Mouse (Mus musculus): Measurements from ENCODE around the gene Lyve1.
"Not testable (repeated sequence)": the region's sequence is repeated elsewhere in the genome, so short reads cannot be mapped to it uniquely, and the experiment has no call there.

Lyve1 gene

DNA sequence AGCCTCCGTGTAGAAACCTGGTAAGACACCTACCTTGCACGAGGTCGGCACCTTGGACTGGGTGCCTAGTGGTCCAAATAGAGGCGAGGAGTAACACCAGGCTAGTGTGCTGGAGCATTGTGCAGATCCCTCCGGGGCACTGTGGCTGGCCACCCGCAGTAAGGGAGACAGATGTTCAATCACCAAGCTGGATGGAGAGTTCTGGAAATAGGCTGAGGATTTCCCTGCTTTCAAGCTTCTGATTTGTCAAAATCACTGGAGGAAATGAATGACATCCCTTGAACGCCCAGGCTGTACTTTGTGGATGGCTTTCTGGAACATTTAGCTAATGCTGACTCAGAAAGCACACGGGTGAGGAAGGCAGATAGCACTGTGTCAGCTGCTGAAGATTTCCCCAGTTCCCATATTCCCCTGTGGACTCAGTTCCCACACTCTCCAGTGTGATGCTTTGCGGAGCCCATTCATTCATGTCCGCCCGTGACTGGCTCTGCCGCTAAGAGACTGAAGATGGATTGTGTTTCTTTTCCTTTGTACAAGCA lies at the start of gene Lyve1:
TSS of gene Lyve1 (minus strand) at position 489 of the 539 bp plus-strand sequence.
- DNase-seq (ENCODE audit: low spot score in 2 of 2), result no peak

GRCm38 (mm10) chr7:110908209-110909144 lies 45.4 kb upstream of the Lyve1 start:
- DNase-seq (ENCODE audit: low spot score in 2 of 2), result peak; percentile 48 to 51

GRCm38 (mm10) chr7:110906566-110906965 lies 43.5 kb upstream of the Lyve1 start:
- no peak for DNase-seq (ENCODE audit: low spot score in 2 of 2)

GRCm38 (mm10) chr7:110903226-110903625 lies 40.2 kb upstream of the Lyve1 start:
- peak in 1 of 2 experiments; percentile 12 for DNase-seq (ENCODE audit: low spot score in 2 of 2)

- no peak for DNase-seq (ENCODE audit: low spot score in 2 of 2)
Measured at GRCm38 (mm10) chr7:110897202-110897601, 34.2 kb upstream of the Lyve1 start.

GRCm38 (mm10) chr7:110896453-110896852 lies 33.4 kb upstream of the Lyve1 start:
- DNase-seq (ENCODE audit: low spot score in 2 of 2), result no peak

DNA sequence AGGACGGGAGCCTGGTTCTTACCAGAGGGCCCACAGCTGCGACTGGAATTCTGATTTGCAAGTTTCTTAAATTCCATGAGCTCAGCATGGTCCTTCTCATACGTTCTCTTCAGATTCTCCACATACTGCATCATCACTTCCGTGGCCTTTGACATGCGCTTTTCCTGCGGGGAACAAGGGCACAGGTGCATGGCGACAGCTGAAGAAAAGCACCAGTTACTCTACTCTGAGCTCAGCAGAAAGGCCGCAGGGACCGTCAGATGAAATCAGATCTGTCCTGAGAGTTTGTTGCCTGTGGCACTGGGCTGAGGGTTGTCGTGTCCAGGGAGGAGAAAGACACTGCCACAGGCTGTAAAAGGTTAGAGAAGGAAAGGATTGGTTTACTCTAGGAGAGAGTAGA lies 32.7 kb upstream of the Lyve1 start:
- DNase-seq (ENCODE audit: low spot score in 2 of 2), result not testable (repeated sequence)

DNA sequence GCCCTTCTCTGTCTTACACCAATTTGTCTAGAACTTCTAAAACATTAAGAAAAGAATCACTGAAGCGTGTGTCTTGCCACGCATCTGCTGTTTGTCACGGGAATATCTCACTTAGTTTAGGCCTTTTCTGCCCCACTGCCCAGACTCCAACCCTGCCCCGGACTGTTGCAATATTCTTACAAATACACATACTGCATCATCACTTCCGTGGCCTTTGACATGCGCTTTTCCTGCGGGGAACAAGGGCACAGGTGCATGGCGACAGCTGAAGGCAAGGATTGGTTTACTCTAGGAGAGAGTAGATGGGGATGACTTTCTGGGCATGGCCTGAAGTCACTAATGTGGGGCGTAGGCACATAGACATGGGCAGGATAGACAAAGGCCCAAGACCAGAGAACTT lies 31.6 kb upstream of the Lyve1 start:
- DNase-seq (ENCODE audit: low spot score in 2 of 2), result no peak

DNA sequence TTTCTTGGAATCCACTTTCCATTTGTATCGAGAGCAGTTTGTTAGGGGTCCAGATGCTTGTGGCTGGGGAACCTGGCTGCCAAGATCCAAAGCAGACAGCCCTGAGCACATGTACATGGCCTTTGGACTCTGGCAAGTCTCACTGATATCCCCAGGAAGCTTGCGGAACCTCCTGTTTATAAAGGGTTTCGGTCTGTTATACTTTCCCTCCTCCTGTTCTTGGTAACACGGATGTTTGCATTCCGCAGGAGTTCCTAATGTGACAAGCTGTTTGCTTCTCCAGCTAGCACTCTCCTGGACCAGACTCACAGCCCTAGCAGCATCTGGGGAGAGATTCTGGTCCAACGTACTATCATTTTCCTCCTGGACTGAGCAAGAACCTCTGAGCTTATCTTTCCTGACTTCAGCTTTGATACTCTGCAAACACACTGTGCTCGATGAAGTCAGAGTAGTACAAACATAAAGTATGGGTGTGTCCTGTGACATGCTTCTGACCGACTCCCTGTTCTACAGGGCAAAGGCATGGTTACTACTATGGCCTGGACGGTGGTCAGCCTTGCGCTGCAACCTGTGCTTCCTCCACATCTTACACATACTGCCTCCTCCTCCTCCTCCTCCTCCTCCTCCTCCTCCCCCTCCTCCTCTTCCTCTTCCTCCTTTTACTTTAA lies 31.0 kb upstream of the Lyve1 start:
- no peak for DNase-seq (ENCODE audit: low spot score in 2 of 2)

DNA sequence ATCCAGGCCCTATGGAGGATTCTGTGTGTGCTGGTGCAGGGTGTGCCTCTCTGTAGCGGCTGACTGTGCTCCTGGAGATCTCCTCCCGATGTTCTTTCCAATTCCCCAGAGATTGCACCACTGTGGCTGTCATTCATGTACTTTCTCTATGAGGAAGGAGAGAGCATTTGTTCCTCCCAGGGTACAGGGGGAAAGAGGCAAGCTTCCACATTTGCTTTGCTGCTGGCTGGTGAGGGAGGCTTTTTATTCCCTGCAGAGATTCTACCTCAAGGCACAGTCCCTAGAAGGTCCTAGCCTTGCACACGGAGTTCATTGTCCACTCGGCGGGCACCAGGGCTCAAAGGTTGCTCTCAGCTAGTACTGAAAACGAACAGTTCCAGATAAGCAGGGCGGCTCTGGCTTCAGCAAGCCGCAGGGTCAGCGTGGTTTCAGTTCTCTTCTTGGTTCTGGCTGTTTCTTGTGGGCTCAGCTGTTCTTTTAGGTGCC lies 28.5 kb upstream of the Lyve1 start:
- peak; percentile 43 to 56 for DNase-seq (ENCODE audit: low spot score in 2 of 2)

- DNase-seq (ENCODE audit: low spot score in 2 of 2), result no peak
Measured at GRCm38 (mm10) chr7:110881746-110882333, 18.8 kb upstream of the Lyve1 start.

DNA sequence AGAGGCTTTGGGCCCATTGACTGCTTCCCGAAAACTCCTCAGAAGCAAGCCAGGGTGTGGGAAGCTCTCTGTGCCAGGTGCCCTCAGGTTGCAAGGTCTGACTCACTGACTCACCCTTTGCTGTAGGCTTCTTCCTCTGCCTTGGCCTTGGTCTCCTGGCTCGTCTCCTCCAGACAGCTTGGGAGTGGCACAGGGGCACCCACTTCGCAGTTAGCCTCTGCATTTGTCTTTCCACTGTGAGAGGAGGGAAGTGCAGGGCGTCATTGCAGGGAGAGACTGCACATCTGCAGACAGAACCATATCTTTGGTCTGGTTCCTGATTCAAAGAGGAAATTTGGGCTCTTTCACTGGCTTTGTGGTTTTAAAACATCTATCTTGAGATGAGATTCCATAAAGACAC lies 15.0 kb upstream of the Lyve1 start:
- no peak for DNase-seq (ENCODE audit: low spot score in 2 of 2)

DNA sequence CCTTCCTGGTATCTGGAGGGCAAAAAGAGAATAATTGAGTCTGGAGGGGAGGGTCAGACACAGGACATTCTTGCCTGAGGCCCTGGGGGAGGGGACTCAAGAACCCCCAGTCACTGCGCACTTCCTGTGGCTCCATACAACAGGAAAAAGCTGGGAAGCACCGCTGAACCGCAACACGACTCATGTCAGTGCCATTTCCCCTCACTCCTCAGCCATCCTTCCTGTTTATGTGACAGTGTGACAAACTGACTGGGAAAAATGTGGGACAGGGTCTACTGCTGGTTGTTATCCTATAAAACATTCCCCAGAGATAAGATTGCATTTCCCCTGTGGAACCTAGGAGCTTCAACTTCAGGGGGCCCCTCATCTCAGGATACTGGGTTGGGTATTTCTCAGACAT lies 13.9 kb upstream of the Lyve1 start:
- no peak for DNase-seq (ENCODE audit: low spot score in 2 of 2)

GRCm38 (mm10) chr7:110868807-110869206 lies 5.8 kb upstream of the Lyve1 start:
- DNase-seq (ENCODE audit: low spot score in 2 of 2), result no peak

GRCm38 (mm10) chr7:110867116-110867515 lies 4.1 kb upstream of the Lyve1 start:
- DNase-seq (ENCODE audit: low spot score in 2 of 2), result no peak

DNA sequence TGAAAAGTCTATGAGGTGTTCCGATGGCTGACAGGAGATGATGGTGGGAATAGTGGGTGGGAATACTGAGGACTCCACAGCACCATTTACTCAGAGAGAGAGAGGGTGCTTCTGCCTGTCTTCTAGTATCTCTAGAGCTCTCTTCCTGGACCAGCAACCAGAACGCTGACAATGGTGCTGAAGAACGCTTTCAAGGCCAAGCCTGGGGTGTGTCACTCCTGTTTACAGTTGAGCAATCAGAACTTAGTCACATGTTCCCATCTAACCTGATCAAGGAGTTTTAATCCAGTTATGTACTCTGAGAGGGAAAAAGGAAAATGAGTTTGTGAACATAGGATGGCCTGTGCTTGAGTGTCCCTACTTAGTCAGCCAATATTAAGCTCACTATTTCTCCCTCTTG lies 3.0 kb upstream of the Lyve1 start:
- DNase-seq (ENCODE audit: low spot score in 2 of 2), result no peak

DNA sequence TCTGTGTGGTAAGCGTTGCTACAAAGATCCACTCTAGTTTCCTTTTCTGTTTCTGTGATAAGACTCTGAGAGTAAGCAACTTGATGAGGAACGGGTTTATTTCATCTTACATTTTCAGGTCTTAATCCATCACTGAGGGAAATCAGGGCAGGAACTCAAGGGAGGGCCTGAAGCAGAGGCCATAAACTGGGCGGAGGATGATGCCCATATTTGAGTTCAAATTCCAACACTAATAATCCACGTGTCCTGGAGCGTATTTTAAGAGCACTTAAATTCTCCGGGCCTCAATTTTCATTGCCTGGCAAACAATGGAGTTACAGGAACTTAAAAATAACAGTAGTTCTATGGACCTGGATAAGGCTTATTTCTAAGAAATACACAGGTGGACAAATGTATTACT lies 2.5 kb upstream of the Lyve1 start:
- no peak for DNase-seq (ENCODE audit: low spot score in 2 of 2)

GRCm38 (mm10) chr7:110865038-110865437 lies 2.0 kb upstream of the Lyve1 start:
- no peak for DNase-seq (ENCODE audit: low spot score in 2 of 2)

GRCm38 (mm10) chr7:110860129-110860528 lies 2.9 kb downstream of the Lyve1 start:
- no peak for DNase-seq (ENCODE audit: low spot score in 2 of 2)

- no peak for DNase-seq (ENCODE audit: low spot score in 2 of 2)
Measured at GRCm38 (mm10) chr7:110855604-110856003, 7.4 kb downstream of the Lyve1 start.

DNA sequence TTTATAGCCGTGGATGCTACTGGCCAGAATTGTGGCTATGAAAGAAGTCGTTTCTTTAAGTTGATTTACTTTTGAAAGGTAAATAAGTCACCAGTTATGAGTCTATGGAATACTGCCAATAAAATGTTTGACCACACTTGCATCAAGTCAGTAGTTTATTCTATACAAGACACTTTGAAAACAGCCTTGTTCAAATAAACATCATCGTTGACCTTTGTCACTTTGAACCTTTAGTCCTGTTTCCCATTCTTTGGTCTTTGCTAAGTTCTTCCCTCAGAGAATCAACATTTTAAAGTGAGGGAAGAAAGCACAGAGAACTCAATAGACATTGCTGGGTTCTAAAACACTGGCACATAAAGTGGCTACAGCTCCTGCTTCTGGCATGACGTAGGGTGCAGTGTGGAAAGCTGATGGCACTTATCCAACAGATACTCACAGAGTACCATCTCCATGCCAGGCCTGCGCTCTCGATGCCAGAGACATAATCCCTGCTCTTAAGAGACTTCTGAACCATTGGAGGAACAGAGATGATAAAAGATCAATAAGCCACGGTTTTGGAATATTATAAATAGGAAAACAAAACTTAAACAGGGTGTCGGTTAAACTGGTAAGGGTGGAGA lies 8.0 kb downstream of the Lyve1 start:
- no peak for DNase-seq (ENCODE audit: low spot score in 2 of 2)

GRCm38 (mm10) chr7:110854519-110854918 lies 8.5 kb downstream of the Lyve1 start:
- no peak for DNase-seq (ENCODE audit: low spot score in 2 of 2)

All from spleen, postnatal 36 days (tissue).